Mouse (Mus musculus): ENCODE data around the gene Ppm1h.

Gene Ppm1h

GRCm38 (mm10) chr10:122815094-122815493, 136.5 kb downstream of the Ppm1h start:
- no peak for DNase-seq (ENCODE audit: low read depth)

- no peak for DNase-seq (ENCODE audit: low read depth)
These were observed 139.2 kb downstream of the Ppm1h start for GRCm38 (mm10) chr10:122817741-122818140.

GRCm38 (mm10) chr10:122819808-122820207, 141.2 kb downstream of the Ppm1h start:
- DNase-seq (ENCODE audit: low read depth): no peak

- no peak for DNase-seq (ENCODE audit: low read depth)
These were observed 143.0 kb downstream of the Ppm1h start for GRCm38 (mm10) chr10:122821549-122821948.

- no peak for DNase-seq (ENCODE audit: low read depth)
These were observed 145.1 kb downstream of the Ppm1h start for GRCm38 (mm10) chr10:122823642-122824041.

GRCm38 (mm10) chr10:122826696-122827331, 148.3 kb downstream of the Ppm1h start:
- no peak for DNase-seq (ENCODE audit: low read depth)

GRCm38 (mm10) chr10:122827719-122828414, 149.3 kb downstream of the Ppm1h start:
- no peak for DNase-seq (ENCODE audit: low read depth)

- DNase-seq (ENCODE audit: low read depth): no peak
These were observed 151.2 kb downstream of the Ppm1h start for GRCm38 (mm10) chr10:122829801-122830217.

- no peak for DNase-seq (ENCODE audit: low read depth)
These were observed 152.1 kb downstream of the Ppm1h start for GRCm38 (mm10) chr10:122830638-122831037.

GRCm38 (mm10) chr10:122842014-122842413, 163.5 kb downstream of the Ppm1h start:
- no peak for DNase-seq (ENCODE audit: low read depth)

- DNase-seq (ENCODE audit: low read depth): no peak
These were observed 164.4 kb downstream of the Ppm1h start for GRCm38 (mm10) chr10:122842961-122843360.

- no peak for DNase-seq (ENCODE audit: low read depth)
These were observed 166.9 kb downstream of the Ppm1h start for GRCm38 (mm10) chr10:122845471-122845870.

- DNase-seq (ENCODE audit: low read depth): no peak
These were observed 167.9 kb downstream of the Ppm1h start for GRCm38 (mm10) chr10:122846476-122846875.

GRCm38 (mm10) chr10:122848020-122848457, 169.5 kb downstream of the Ppm1h start:
- no peak for DNase-seq (ENCODE audit: low read depth)

GRCm38 (mm10) chr10:122851267-122852160, 173.0 kb downstream of the Ppm1h start:
- DNase-seq (ENCODE audit: low read depth): no peak

GRCm38 (mm10) chr10:122854571-122854970, 176.0 kb downstream of the Ppm1h start:
- DNase-seq (ENCODE audit: low read depth): no peak

GRCm38 (mm10) chr10:122855149-122855548, 176.6 kb downstream of the Ppm1h start:
- no peak for DNase-seq (ENCODE audit: low read depth)

- DNase-seq (ENCODE audit: low read depth): no peak
These were observed 177.6 kb downstream of the Ppm1h start for GRCm38 (mm10) chr10:122856040-122856764.

GRCm38 (mm10) chr10:122857155-122857554, 178.6 kb downstream of the Ppm1h start:
- DNase-seq (ENCODE audit: low read depth): no peak

- DNase-seq (ENCODE audit: low read depth): no peak
These were observed 180.5 kb downstream of the Ppm1h start for GRCm38 (mm10) chr10:122858904-122859641.

GRCm38 (mm10) chr10:122859642-122859997, 181.1 kb downstream of the Ppm1h start:
- DNase-seq (ENCODE audit: low read depth): no peak
